Mouse (Mus musculus) stomach, embryonic 16.5 days (tissue): Measurements from ENCODE around the gene H2-T24. TPM values are rescaled to one million over a fixed set of nuclear protein-coding genes. Genes with fewer than 3 reads are reported as not detected.
A peak's percentile ranks its signal among the peaks of the same experiment; 100 is the strongest.

Source experiments
- microRNA counts: library from miRNA; unstranded; fragments of <30 nt; microRNA quantifications from one replicate; lab custom pipeline; 2016
- microRNA-seq: library from miRNA; unstranded; fragments of <30 nt; microRNA quantifications from one replicate; pipeline ENCODE4, GENCODE M21; 2016
- polyA plus RNA-seq: library from polyadenylated mRNA; unstranded; fragments of >200 nt; fragmentation: Nextera tagmentation; extraction: Ambion mirVana; gene quantifications from 2 replicates; pipeline ENCODE4 v1.2.1, GENCODE M21; 2015

H2-T24 gene
- polyA plus RNA-seq, 1 experiment from 2014 or later = 2.7 TPM

MicroRNAs within 50 kb of the gene (microRNA counts, 519-probe panel; counts per million panel counts)
- microRNA mmu-miR-877 (lab: Ali Mortazavi, UCI) = 1,462 counts per million, percentile 15 among the panel's probes with 10 or more counts

Small RNA genes lying within 50 kb of the gene (microRNA-seq; reads per million reads assigned to microRNA genes)
- 50.1 reads per million, percentile 47 among the genes with 10 or more reads in this experiment for gene Mir877

Other genes starting within 250 kb of the H2-T24 start
- 22.1 and 24.4 TPM in 2 replicates for gene Ier3, start 198.9 kb downstream of the H2-T24 start, polyA plus RNA-seq
- 55.8 and 58.2 TPM in 2 replicates for gene Flot1, start 197.3 kb downstream of the H2-T24 start, polyA plus RNA-seq
- gene Tubb5, start 182.3 kb downstream of the H2-T24 start, polyA plus RNA-seq = 649 and 665 TPM in 2 replicates
- 11.7 and 16.2 TPM in 2 replicates for gene Mdc1, start 179.0 kb downstream of the H2-T24 start, polyA plus RNA-seq
- 48.9 and 51.5 TPM in 2 replicates for gene Nrm, start 159.2 kb downstream of the H2-T24 start, polyA plus RNA-seq
- 20.1 and 20.2 TPM in 2 replicates for gene Ppp1r18, start 155.0 kb downstream of the H2-T24 start, polyA plus RNA-seq
- 33.8 and 44.1 TPM in 2 replicates for gene Dhx16, start 140.7 kb downstream of the H2-T24 start, polyA plus RNA-seq
- 19.1 and 22.9 TPM in 2 replicates for gene 2310061I04Rik, start 123.1 kb downstream of the H2-T24 start, polyA plus RNA-seq
- 50.8 and 51.9 TPM in 2 replicates for gene Atat1, start 110.5 kb downstream of the H2-T24 start, polyA plus RNA-seq
- gene Mrps18b, start 104.2 kb downstream of the H2-T24 start, polyA plus RNA-seq = 83.2 and 87.3 TPM in 2 replicates
- gene Ppp1r10, start 104.1 kb downstream of the H2-T24 start, polyA plus RNA-seq = 33.1 and 34.3 TPM in 2 replicates
- gene Abcf1, start 50.8 kb downstream of the H2-T24 start, polyA plus RNA-seq = 87.7 and 88.9 TPM in 2 replicates
- 42.7 and 45.0 TPM in 2 replicates for gene Gnl1, start 40.7 kb downstream of the H2-T24 start, polyA plus RNA-seq
- 23.4 and 25.6 TPM in 2 replicates for gene Prr3, start 40.3 kb downstream of the H2-T24 start, polyA plus RNA-seq
- gene H2-T23, start 12.3 kb upstream of the H2-T24 start, polyA plus RNA-seq = 16.9 and 17.5 TPM in 2 replicates
- gene H2-T22, start 22.2 kb upstream of the H2-T24 start, polyA plus RNA-seq = 19.9 and 23.5 TPM in 2 replicates
- gene Gm6034, start 22.4 kb upstream of the H2-T24 start, polyA plus RNA-seq = 0.15 TPM in 1 of 2 replicates, not detected in the other
- gene Gm11127, start 37.8 kb upstream of the H2-T24 start, polyA plus RNA-seq = 0.85 and 0.89 TPM in 2 replicates
- not detected in 2 replicates for gene Gm19684, start 101.1 kb upstream of the H2-T24 start, polyA plus RNA-seq
- 0.34 TPM in 1 of 2 replicates, not detected in the other for gene Gm7030, start 108.9 kb upstream of the H2-T24 start, polyA plus RNA-seq
- gene Gm8909, start 148.0 kb upstream of the H2-T24 start, polyA plus RNA-seq = 0.42 and 0.45 TPM in 2 replicates
- gene H2-T3, start 169.7 kb upstream of the H2-T24 start, polyA plus RNA-seq = 3.4 and 4.0 TPM in 2 replicates
- gene Rpp21, start 237.5 kb upstream of the H2-T24 start, polyA plus RNA-seq = 112 and 116 TPM in 2 replicates